Mouse (Mus musculus) liver, postnatal 0 days (tissue): ENCODE measurements around the gene Adam19. TPM values are rescaled to one million over a fixed set of nuclear protein-coding genes. Genes with fewer than 3 reads are reported as not detected.

ENCODE experiments used
- ATAC-seq: fragments of 200-750 bp; cut with Nextera tagmentation; 2 replicates; pipeline ENCODE4 v1.8.0; 2017; ENCODE audit warnings: mild to moderate bottlenecking, moderate library complexity
- DNase-seq: peaks from one replicate; pipeline ENCODE4 v3.0.0-alpha.2; 2016
- H3K27ac ChIP-seq: fragments of 300-500 bp; sonication (generic); 2 replicates; pipeline ENCODE4 v1.5.1; 2014; ENCODE audit warnings: antibody characterized with exemption, moderate library complexity, mild to moderate bottlenecking, low read depth
- H3K27me3 ChIP-seq: fragments of 300-500 bp; sonication (generic); 2 replicates; pipeline ENCODE4 v1.6.1; 2014; ENCODE audit warnings: low read length, control low read depth, mixed read lengths; ENCODE audit not compliant: insufficient read depth
- H3K36me3 ChIP-seq: fragments of 300-500 bp; sonication (generic); replicated peaks from 2 replicates; pipeline ENCODE4 v1.6.1; 2014; ENCODE audit warnings: mild to moderate bottlenecking, control low read depth, low read length, moderate library complexity, mixed read lengths; ENCODE audit not compliant: insufficient read depth
- H3K4me1 ChIP-seq: fragments of 300-500 bp; sonication (generic); 2 replicates; pipeline ENCODE4 v1.6.1; 2014; ENCODE audit warnings: antibody characterized with exemption, mild to moderate bottlenecking, control low read depth; ENCODE audit not compliant: insufficient read depth
- H3K4me2 ChIP-seq: fragments of 300-500 bp; sonication (generic); 2 replicates; pipeline ENCODE4 v1.6.1; 2014; ENCODE audit warnings: low read depth, mild to moderate bottlenecking, low read length, moderate library complexity, mixed read lengths
- H3K4me3 ChIP-seq: fragments of 300-500 bp; sonication (generic); 2 replicates; pipeline ENCODE4 v1.5.1; 2014; ENCODE audit warnings: low read depth, low read length
- H3K9ac ChIP-seq: fragments of 300-500 bp; sonication (generic); replicated peaks from 2 replicates; pipeline ENCODE4 v1.6.1; 2014; ENCODE audit warnings: mild to moderate bottlenecking, moderate library complexity
- H3K9me3 ChIP-seq: fragments of 300-500 bp; sonication (generic); 2 replicates; pipeline ENCODE4 v1.6.1; 2016; ENCODE audit warnings: mild to moderate bottlenecking, control low read depth, low read length, mixed read lengths
- CTCF ChIP-seq: sonication (generic); IDR thresholded peaks from 2 replicates; pipeline ENCODE4 v1.5.1; 2016; ENCODE audit warnings: antibody characterized with exemption, low read depth
- EP300 ChIP-seq: IDR thresholded peaks from 2 replicates; pipeline ENCODE4 v1.6.1; 2016; ENCODE audit warnings: antibody characterized with exemption, low read depth, mild to moderate bottlenecking
- WGBS: fragments of 180-500 bp; shearing (Covaris S2); extraction: QIAGEN DNeasy Blood & Tissue Kit; methylation state at CpG from one replicate; pipeline ENCODE4 v1.1.7; 2014; ENCODE audit not compliant: insufficient replicate concordance; 5-methylcytosine and 5-hydroxymethylcytosine counted together
- polyA plus RNA-seq: library from polyadenylated mRNA; unstranded; fragments of >200 nt; fragmentation: Nextera tagmentation; extraction: Ambion mirVana; gene quantifications from 2 replicates; pipeline ENCODE4 v1.2.1, GENCODE M21; 2015

Adam19 gene
- polyA plus RNA-seq, 1 experiment from 2014 or later: 1.0 TPM

- DNase-seq (no peak), ATAC-seq (peak; percentile 65)
- no peaks in the 10 kb centered on the region for H3K36me3 ChIP-seq
- H3K4me3 ChIP-seq: no peak overlapping the region
- H3K4me1 ChIP-seq: peaks cover 2% of the 10 kb centered on the region; the same call in 1 of the 2 replicates
- no peaks in the 10 kb centered on the region for H3K9me3 ChIP-seq
- no peak overlapping the region for H3K4me2 ChIP-seq
- H3K27me3 ChIP-seq: no peaks in the 10 kb centered on the region
- H3K9ac ChIP-seq: no peak overlapping the region
- TF ChIP-seq EP300 (no peak), CTCF (no peak)
- WGBS: 69% methylated on average over 6 of the region's 6 CpGs
- no peak overlapping the region for H3K27ac ChIP-seq
Observed at GRCm38 (mm10) chr11:46027952-46028814, 27.6 kb upstream of the Adam19 start.

GRCm38 (mm10) chr11:46029485-46029884, 26.3 kb upstream of the Adam19 start:
- DNase-seq (no peak), ATAC-seq (no peak)
- no peak for TF ChIP-seq CTCF
- TF ChIP-seq EP300: no peak
- H3K4me3 ChIP-seq: no peak overlapping the region
- no peaks in the 10 kb centered on the region for H3K27me3 ChIP-seq
- no peaks in the 10 kb centered on the region for H3K4me1 ChIP-seq
- 66% methylated on average over 2 of the region's 2 CpGs for WGBS
- no peak overlapping the region for H3K27ac ChIP-seq
- H3K9me3 ChIP-seq: no peaks in the 10 kb centered on the region
- no peak overlapping the region for H3K9ac ChIP-seq
- H3K36me3 ChIP-seq: no peaks in the 10 kb centered on the region
- no peak overlapping the region for H3K4me2 ChIP-seq

- Histone ChIP-seq H3K9me3 (no peaks in the 10 kb centered on the region), H3K27me3 (no peaks in the 10 kb centered on the region), H3K4me3 (no peak overlapping the region), H3K27ac (no peak overlapping the region), H3K36me3 (no peaks in the 10 kb centered on the region), H3K9ac (no peak overlapping the region), H3K4me1 (no peaks in the 10 kb centered on the region), H3K4me2 (no peak overlapping the region)
- DNase-seq (no peak), ATAC-seq (no peak)
- no peak for TF ChIP-seq CTCF
- TF ChIP-seq EP300: no peak
- WGBS: 68% methylated on average over 2 of the region's 2 CpGs
Observed at GRCm38 (mm10) chr11:46030026-46030425, 25.8 kb upstream of the Adam19 start.

- Histone ChIP-seq H3K36me3 (no peaks in the 10 kb centered on the region), H3K9ac (no peak overlapping the region), H3K4me3 (no peak overlapping the region), H3K4me2 (no peak overlapping the region), H3K27ac (no peak overlapping the region), H3K27me3 (no peaks in the 10 kb centered on the region), H3K4me1 (no peaks in the 10 kb centered on the region), H3K9me3 (no peaks in the 10 kb centered on the region)
- WGBS: 40% methylated on average over 3 of the region's 3 CpGs
- DNase-seq (no peak), ATAC-seq (no peak)
- no peak for TF ChIP-seq EP300
- peak; percentile 54 for TF ChIP-seq CTCF
Observed at GRCm38 (mm10) chr11:46031470-46031869, 24.3 kb upstream of the Adam19 start.

DNA sequence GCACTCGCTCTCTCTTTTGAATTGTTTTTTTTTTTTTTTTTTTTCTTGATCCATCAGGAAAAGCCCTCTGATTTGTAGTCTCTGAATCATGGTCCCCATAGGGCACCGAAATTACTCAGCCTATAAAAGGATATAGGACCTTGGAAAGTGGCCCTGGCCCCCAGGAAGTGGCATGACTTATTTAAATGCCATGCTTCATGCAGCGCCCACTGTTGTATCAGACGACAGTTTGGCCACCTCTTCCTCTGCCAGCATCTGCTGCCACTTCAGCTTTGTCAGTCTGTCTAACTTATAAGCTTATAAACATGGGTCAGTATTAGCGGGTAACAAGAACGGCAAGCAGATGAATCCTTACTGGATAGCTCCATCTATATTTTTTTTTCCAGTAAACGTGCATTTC, 22.8 kb upstream of the Adam19 start:
- DNase-seq (no peak), ATAC-seq (no peak)
- H3K9me3 ChIP-seq: no peaks in the 10 kb centered on the region
- no peak overlapping the region for H3K9ac ChIP-seq
- no peaks in the 10 kb centered on the region for H3K36me3 ChIP-seq
- no peak for TF ChIP-seq EP300
- no peak for TF ChIP-seq CTCF
- H3K27me3 ChIP-seq: no peaks in the 10 kb centered on the region
- H3K27ac ChIP-seq: no peak overlapping the region
- 82% methylated on average over 7 of the region's 7 CpGs for WGBS
- no peak overlapping the region for H3K4me3 ChIP-seq
- no peak overlapping the region for H3K4me2 ChIP-seq
- no peaks in the 10 kb centered on the region for H3K4me1 ChIP-seq

- no peaks in the 10 kb centered on the region; the same call in 1 of the 2 replicates for H3K4me1 ChIP-seq
- WGBS: 79% methylated on average over 10 of the region's 10 CpGs
- no peaks in the 10 kb centered on the region for H3K36me3 ChIP-seq
- no peak overlapping the region for H3K4me2 ChIP-seq
- H3K27ac ChIP-seq: no peak overlapping the region
- no peak overlapping the region for H3K4me3 ChIP-seq
- peak; percentile 54 for ATAC-seq
- no peak for TF ChIP-seq CTCF
- no peak for TF ChIP-seq EP300
- DNase-seq: no peak
- H3K9me3 ChIP-seq: no peaks in the 10 kb centered on the region
- no peak overlapping the region for H3K9ac ChIP-seq
- no peaks in the 10 kb centered on the region for H3K27me3 ChIP-seq
Observed at GRCm38 (mm10) chr11:46036374-46036773, 19.4 kb upstream of the Adam19 start.
